Mouse (Mus musculus) forebrain, embryonic 16.5 days (tissue): ENCODE results near the gene Trim2. TPM values are rescaled to one million over a fixed set of nuclear protein-coding genes. Genes with fewer than 3 reads are reported as not detected.

Experiments used
- ATAC-seq: fragments of 200-750 bp; cut with Nextera tagmentation; 2 replicates; pipeline ENCODE4 v1.8.0; 2017; ENCODE audit warnings: mild to moderate bottlenecking, moderate library complexity
- H3K27ac ChIP-seq: fragments of 300-500 bp; sonication (generic); 2 replicates; pipeline ENCODE4 v1.5.1; 2014; ENCODE audit warnings: low read length, control low read depth
- H3K27me3 ChIP-seq: fragments of 300-500 bp; sonication (generic); replicated peaks from 2 replicates; pipeline ENCODE4 v1.6.1; 2014; ENCODE audit warnings: low read length; ENCODE audit not compliant: control insufficient read depth, insufficient read depth
- H3K36me3 ChIP-seq: fragments of 300-500 bp; sonication (generic); 2 replicates; pipeline ENCODE4 v1.6.1; 2014; ENCODE audit not compliant: control insufficient read depth, insufficient read depth
- H3K4me1 ChIP-seq: fragments of 300-500 bp; sonication (generic); replicated peaks from 2 replicates; pipeline ENCODE4 v1.6.1; 2014; ENCODE audit warnings: low read length; ENCODE audit not compliant: control insufficient read depth, insufficient read depth
- H3K4me2 ChIP-seq: fragments of 300-500 bp; sonication (generic); 2 replicates; pipeline ENCODE4 v1.6.1; 2014; ENCODE audit warnings: mild to moderate bottlenecking, low read length, control low read depth
- H3K4me3 ChIP-seq: fragments of 300-500 bp; sonication (generic); replicated peaks from 2 replicates; pipeline ENCODE4 v1.5.1; 2014; ENCODE audit warnings: mild to moderate bottlenecking, low read length, control low read depth
- H3K9ac ChIP-seq: fragments of 300-500 bp; sonication (generic); replicated peaks from 2 replicates; pipeline ENCODE4 v1.6.1; 2014; ENCODE audit warnings: low read depth, low read length, control low read depth
- H3K9me3 ChIP-seq: fragments of 300-500 bp; sonication (generic); 2 replicates; pipeline ENCODE4 v1.6.1; 2016; ENCODE audit warnings: low read length; ENCODE audit not compliant: control insufficient read depth
- WGBS: fragments of 180-500 bp; shearing (Covaris S2); extraction: QIAGEN DNeasy Blood & Tissue Kit; methylation state at CpG from one replicate; pipeline ENCODE4 v1.1.7; 2014; 5-methylcytosine and 5-hydroxymethylcytosine counted together
- polyA plus RNA-seq: library from polyadenylated mRNA; unstranded; fragments of >200 nt; fragmentation: Nextera tagmentation; extraction: Ambion mirVana; gene quantifications from 2 replicates; pipeline ENCODE4 v1.2.1, GENCODE M21; 2015

Trim2 gene
- polyA plus RNA-seq, 1 experiment from 2014 or later, result 195 TPM

DNA sequence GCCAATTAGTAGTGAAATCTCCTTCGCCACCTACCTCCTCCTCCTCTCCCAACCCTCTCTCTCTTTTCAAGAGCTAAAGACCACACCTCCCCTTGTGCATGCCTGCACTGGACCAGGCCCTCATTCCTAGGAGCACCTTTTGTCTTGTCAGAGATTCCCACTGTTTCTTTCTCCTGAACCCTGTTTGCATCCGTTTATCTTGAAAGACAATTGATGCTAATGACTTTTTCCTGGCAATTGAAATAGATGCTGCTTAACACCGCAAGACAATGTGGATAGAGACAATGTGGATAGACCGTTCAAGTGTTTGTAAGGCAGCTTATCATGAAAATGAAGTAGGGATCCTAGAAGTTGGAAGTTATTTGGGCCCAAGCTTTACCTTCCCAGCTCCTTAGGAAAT lies 125.0 kb downstream of the Trim2 start:
- WGBS, result 19% methylated on average over 4 of the region's 4 CpGs
- no peak for ATAC-seq
- H3K4me2 ChIP-seq, result no peak overlapping the region
- no peak overlapping the region for H3K27ac ChIP-seq
- H3K36me3 ChIP-seq, result peaks cover 6% of the 10 kb centered on the region; the same call in 1 of the 2 replicates
- no peaks in the 10 kb centered on the region for H3K27me3 ChIP-seq
- H3K4me3 ChIP-seq, result no peak overlapping the region
- H3K9me3 ChIP-seq, result no peaks in the 10 kb centered on the region
- H3K9ac ChIP-seq, result no peak overlapping the region
- peaks cover 17% of the 10 kb centered on the region for H3K4me1 ChIP-seq

DNA sequence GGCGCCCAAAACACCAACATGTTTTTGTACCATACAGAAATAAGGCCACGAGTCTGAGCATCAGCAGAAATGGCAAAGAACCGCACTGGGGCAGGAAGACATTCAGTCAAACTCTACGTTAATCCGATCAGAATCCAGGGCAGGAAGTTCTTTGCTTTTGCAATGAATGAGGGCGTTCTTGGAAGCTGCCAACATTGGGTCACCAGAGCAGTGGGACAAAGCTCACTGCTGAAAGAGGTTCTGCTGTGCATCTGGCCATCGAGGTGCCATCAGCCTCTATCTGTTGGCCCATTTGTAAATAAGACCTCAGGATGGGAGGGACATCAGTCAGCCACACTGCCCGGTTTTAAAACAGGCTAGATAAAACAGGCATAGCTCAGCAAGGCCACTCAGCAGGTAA lies 125.6 kb downstream of the Trim2 start:
- 15% methylated on average over 8 of the region's 8 CpGs for WGBS
- no peak for ATAC-seq
- Histone ChIP-seq H3K4me1 (peaks cover 17% of the 10 kb centered on the region), H3K9me3 (no peaks in the 10 kb centered on the region), H3K27me3 (no peaks in the 10 kb centered on the region), H3K4me2 (no peak overlapping the region), H3K36me3 (peaks cover 12% of the 10 kb centered on the region; the same call in 1 of the 2 replicates), H3K27ac (peak overlapping the region; percentile 28), H3K9ac (no peak overlapping the region), H3K4me3 (no peak overlapping the region)

DNA sequence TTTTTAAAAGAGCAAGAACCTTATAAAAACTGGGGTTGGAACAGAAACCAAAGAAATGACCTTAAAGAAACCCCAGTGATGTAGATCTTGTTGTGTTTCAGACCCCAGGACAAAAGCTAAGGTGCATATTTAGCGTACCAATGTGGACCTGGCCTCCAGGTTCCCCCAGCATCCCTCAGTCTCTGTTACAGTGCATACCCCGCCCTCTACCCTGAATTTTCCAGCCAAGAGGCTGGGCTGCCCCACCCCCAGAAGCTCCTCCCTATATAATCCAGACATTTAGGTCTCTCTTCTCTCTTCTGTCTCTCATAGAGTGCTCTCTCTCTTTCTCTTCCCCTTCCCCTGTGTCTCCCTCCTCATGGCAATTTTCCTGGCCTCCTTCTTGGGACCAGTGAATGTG lies 126.4 kb downstream of the Trim2 start:
- peaks cover 23% of the 10 kb centered on the region for H3K4me1 ChIP-seq
- no peaks in the 10 kb centered on the region for H3K9me3 ChIP-seq
- H3K27me3 ChIP-seq, result no peaks in the 10 kb centered on the region
- H3K9ac ChIP-seq, result no peak overlapping the region
- ATAC-seq, result no peak
- H3K4me3 ChIP-seq, result no peak overlapping the region
- no peak overlapping the region for H3K4me2 ChIP-seq
- WGBS, result 83% methylated on average over 2 of the region's 2 CpGs
- H3K27ac ChIP-seq, result peak overlapping the region; percentile 41
- H3K36me3 ChIP-seq, result peaks cover 12% of the 10 kb centered on the region; the same call in 1 of the 2 replicates

DNA sequence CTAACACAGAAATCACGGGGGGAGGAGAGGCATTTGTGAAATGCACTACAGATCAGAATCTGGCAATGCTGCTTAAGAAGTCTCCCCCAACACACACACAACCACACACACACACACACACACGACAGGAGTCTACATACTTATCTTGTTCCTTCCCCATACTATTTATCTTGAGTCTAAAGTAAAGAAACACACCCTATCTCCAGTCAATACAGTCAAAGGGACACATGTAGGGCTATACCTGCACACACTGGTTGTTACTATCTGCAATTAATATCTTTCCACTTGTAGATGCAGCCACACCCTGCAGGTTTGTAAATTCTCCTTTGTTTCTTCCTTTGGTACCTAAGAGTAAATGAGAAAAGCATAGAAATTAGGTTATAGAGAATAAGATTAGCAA lies 128.8 kb downstream of the Trim2 start:
- Histone ChIP-seq H3K4me2 (no peak overlapping the region), H3K9ac (no peak overlapping the region), H3K36me3 (peaks cover 12% of the 10 kb centered on the region), H3K4me1 (peaks cover 25% of the 10 kb centered on the region), H3K4me3 (no peak overlapping the region), H3K9me3 (no peaks in the 10 kb centered on the region), H3K27ac (no peak overlapping the region), H3K27me3 (no peaks in the 10 kb centered on the region)
- no peak for ATAC-seq
- WGBS, result 91% methylated on average over 2 of the region's 2 CpGs

DNA sequence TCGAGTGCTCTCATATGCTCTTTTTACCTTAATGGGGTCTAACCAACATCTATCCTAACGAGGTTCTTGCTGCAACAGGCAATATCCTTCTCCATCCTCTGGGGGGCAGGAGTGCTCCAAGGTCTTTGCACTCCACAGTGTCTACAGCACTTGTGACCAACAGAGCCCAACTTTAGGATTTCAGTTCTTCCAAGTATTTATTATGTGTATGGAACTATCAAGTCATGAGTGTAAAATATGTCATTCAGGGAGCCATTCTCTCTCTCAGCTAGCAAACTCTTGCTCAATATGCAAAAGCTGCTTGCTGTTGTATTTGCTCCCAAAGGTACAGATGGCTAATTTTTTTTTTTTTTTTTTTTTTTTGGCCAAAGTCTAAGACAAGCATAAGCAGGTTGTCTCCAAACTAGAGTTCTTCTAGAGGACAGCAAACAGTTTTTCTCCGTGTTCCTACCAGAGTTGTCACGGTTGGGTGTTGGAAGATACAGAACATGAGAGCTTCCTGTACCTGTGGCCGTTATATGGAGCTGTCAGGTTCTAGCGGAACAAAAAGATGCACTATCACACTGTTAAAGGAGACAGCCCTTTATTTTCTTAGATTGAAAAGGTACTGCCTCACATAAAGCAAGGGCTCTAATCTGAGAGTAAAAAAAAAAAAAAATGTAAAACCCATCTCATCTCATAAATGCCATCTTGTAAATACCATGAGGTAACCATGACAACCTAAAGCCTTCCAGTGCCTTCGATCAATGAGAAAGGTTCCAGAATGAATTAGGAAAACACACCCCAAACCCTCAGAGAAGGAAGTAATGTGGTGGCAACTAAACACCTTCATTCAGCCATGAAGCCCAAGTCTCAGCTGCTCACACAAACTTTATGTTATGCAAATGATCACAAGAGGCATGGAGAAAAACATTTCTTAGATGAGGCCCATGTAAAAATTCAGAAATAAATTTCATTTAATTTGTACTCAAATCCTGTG lies 131.1 kb downstream of the Trim2 start:
- H3K27ac ChIP-seq, result no peak overlapping the region
- WGBS, result 42% methylated on average over 7 of the region's 7 CpGs
- no peak overlapping the region for H3K4me3 ChIP-seq
- H3K4me1 ChIP-seq, result peaks cover 20% of the 10 kb centered on the region
- ATAC-seq, result peak; percentile 75
- peaks cover 16% of the 10 kb centered on the region for H3K36me3 ChIP-seq
- H3K9me3 ChIP-seq, result no peaks in the 10 kb centered on the region
- no peak overlapping the region for H3K9ac ChIP-seq
- H3K27me3 ChIP-seq, result no peaks in the 10 kb centered on the region
- no peak overlapping the region for H3K4me2 ChIP-seq

DNA sequence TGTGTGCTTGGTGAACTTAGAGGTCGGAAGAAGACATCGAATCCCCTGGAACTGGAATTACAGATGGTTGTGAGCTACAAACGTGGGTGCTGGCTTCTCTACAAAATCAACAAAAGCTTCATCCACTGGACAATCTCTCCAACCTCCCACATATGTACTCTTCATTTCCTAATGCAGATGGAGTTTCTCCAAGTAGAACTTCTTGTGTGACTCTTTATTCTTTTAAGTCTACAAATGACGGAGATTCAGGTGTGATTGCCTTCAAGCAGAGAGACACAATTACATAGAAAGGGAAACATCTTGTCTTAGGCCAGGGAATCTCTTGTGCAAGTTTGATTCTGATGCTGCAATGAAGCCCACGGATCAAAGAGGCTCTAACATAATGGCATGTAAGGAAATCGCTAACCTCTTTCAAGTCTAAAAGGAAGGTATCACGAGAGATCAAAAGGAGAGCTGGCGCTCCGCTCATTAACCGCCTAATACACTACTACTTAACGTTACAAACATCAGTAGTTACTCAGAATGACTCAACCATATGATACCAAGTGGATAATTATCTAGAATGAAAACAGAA lies 133.0 kb downstream of the Trim2 start, which contains the start of gene Gm6525:
Gm6525 (plus strand) TSS at position 524 of the 574 bp plus-strand sequence.
- Histone ChIP-seq H3K27me3 (no peaks in the 10 kb centered on the region), H3K9me3 (no peaks in the 10 kb centered on the region), H3K4me3 (no peak within 1 kb of the TSS), H3K4me1 (peaks cover 16% of the 10 kb centered on the region), H3K4me2 (no peak within 1 kb of the TSS), H3K27ac (no peak within 1 kb of the TSS), H3K9ac (no peak within 1 kb of the TSS), H3K36me3 (peaks cover 23% of the 10 kb centered on the region)
- WGBS, result 65% methylated on average over 11 of the region's 11 CpGs
- ATAC-seq, result no peak

DNA sequence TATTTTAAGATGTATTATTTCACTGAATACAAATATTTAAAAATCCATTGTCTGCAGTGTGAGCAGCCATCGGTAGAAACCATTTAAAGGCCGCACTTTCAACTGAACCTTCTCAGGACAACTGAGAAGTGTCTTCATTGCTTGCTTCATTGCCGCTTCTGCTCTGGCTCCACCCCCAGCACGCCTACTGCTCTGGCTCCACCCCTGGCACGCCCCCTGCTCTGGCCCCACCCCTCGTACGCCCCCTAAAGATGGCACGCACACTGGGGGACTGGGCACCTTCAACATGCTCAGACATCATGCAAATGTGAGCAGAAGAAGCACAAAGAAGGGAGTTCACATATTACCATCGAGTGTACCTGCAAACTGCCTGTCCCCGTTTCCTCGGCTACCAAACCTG lies 134.3 kb downstream of the Trim2 start:
- ATAC-seq, result peak; percentile 49

DNA sequence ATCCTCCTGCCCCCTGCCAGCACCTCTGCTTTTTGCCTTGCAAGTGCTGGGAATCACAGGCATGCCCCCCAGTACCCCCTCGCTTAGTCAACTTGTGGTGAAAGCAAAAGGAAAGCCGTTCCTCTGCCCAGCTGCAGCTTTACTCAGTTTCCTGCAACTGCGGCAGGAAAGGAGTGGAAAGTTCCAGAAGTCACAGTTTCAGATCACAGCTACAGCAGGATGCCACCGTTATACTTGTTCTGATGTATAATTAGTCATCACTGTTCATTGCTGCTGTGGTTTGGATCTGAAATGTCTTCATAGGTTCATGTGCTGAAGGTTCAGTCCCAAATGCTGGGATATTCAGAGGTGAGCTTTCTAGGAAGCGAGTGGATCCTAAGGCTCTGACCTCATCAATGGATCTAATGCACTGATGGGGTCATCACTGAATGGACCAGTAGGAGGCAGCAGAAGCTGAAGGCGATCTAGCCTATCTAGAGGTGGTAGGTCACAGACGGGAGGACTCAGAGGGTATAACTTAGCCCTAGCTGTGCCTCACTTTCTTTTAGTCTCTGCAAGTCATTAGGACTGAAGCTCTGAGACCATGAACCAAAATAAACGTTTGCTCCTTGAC lies 137.2 kb downstream of the Trim2 start:
- no peak overlapping the region for H3K27ac ChIP-seq
- H3K4me3 ChIP-seq, result no peak overlapping the region
- H3K4me1 ChIP-seq, result peaks cover 8% of the 10 kb centered on the region
- H3K27me3 ChIP-seq, result no peaks in the 10 kb centered on the region
- H3K9ac ChIP-seq, result no peak overlapping the region
- H3K4me2 ChIP-seq, result no peak overlapping the region
- H3K9me3 ChIP-seq, result no peaks in the 10 kb centered on the region
- no peak for ATAC-seq
- 76% methylated on average over 8 of the region's 8 CpGs for WGBS
- peaks cover 33% of the 10 kb centered on the region for H3K36me3 ChIP-seq

More for the DNA sequence above, 134.3 kb downstream of the Trim2 start:
- Histone ChIP-seq H3K9me3 (no peaks in the 10 kb centered on the region), H3K4me3 (no peak overlapping the region), H3K36me3 (peaks cover 25% of the 10 kb centered on the region), H3K9ac (no peak overlapping the region), H3K27me3 (no peaks in the 10 kb centered on the region), H3K4me1 (peaks cover 16% of the 10 kb centered on the region), H3K4me2 (no peak overlapping the region), H3K27ac (peak overlapping the region; percentile 81)
- WGBS, result 53% methylated on average over 11 of the region's 11 CpGs

DNA sequence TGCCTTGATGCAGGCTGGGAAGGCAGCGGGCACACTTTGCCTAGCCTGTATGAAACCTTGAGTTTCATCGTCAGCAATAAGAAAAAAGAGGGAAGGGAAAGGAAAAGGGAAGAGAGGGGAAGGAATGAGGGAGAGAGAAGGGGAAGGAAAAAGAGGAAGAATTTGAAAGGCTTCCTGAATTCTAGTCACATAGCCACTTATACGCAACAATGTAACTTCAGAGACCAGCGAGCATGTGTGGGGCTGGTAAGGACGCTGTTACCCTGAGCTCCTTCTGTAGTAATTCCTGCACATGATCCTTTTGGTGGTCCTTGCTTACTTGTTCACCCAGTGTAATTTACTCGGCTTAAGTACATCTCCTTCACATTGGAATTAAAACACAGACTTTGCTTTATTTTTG lies 137.7 kb downstream of the Trim2 start:
- Histone ChIP-seq H3K27me3 (no peaks in the 10 kb centered on the region), H3K36me3 (peaks cover 39% of the 10 kb centered on the region), H3K9ac (no peak overlapping the region), H3K4me2 (no peak overlapping the region), H3K27ac (no peak overlapping the region), H3K9me3 (no peaks in the 10 kb centered on the region), H3K4me1 (peaks cover 8% of the 10 kb centered on the region), H3K4me3 (no peak overlapping the region)
- whole genome bisulfite sequencing, result 83% methylated on average over 6 of the region's 6 CpGs
- ATAC-seq, result no peak
